Mouse (Mus musculus) frontal cortex, postnatal 14 days (tissue): ENCODE measurements around the gene Vrtn.

Source experiments
- DNase-seq, 2 experiments: peaks; one replicate each; pipeline ENCODE4 v3.0.0; 2022; ENCODE audit warnings: low spot score in 2 of 2

Vrtn gene

DNA sequence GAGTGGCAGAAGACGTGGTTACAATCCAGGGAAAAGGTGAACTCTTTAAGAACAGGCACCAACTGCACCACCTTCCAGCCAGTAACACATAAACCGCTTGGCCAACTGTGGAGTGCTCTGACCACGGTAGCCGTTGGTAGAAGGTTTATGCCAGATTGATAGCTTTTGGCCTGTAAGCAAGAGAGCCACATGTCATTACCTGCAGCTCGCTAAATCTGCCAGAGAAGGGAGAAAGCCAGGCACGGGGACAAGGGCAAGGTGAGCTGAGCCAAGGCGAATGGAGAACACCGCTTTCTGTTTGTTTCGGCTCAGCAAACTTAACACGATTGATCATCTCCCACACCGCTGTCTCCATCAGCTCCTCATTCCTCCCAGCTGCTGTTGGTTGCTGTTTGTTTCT is 48.2 kb downstream of the Vrtn start:
- DNase-seq: no peak

GRCm38 (mm10) chr12:84691347-84691746 is 50.5 kb downstream of the Vrtn start:
- DNase-seq: no peak

DNA sequence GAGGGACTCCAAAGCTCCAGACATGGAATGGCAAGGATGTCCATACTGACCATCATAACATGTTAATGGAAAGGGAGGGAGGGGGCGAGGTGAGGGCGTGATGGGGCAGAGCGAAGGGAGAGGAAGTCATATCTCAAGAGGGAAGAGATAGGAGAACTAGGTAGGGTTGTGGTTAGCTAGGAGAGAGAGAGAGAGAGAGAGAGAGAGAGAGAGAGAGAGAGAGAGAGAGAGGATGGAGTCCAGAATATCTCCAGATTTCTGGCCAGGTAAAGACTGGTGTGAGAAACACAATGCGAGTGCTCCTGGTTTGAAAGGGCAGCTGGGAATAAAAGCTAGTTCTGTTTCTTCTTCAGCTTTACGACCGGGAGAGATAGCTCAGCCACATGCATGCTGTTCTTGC is 51.3 kb downstream of the Vrtn start:
- DNase-seq: no peak

DNA sequence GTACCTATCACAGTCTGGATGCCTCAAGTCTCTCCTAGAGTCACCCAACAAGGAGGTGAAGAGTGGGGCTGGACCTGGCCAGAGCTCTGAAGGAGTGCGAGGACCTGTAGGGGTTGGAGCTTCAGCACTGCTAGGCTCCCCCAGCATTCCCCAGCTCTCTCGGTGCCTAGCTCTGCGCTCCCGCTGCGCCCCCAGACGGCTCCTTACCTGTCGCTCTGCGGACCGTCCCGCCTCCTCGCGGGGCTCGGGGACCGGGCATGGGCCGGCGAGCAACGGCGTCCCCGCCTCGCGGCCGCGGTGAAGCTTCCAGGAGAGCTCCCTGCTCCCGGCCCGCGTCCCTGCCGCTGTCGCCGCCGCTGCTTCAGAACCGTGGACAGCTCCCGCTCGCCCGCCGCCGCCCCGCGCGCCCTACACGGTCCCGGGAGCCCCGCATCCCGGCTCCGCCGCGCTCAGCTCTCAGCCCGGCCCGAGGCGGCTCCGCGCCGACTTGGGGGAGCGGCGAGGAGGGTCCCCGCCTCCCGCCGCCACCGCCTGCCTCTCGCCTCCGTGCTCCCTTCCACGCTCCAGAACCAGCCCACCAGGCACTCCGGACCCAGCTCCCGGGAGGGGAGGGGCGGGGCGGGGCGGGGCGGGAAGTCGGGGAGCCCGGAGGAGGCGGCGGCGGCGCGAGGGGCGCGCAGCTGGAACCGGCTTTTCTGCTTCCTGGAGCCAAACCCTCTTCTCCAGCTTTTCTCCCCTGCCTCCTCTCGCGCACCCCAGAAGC is 57.7 kb downstream of the Vrtn start, which contains the start of gene Syndig1l:
Gene Syndig1l (minus strand): TSS at position 513 of the 763 bp plus-strand sequence.
- peak in 1 of 2 experiments; percentile 29 for DNase-seq
